Mouse (Mus musculus): ENCODE results near the gene Scgb1a1.
A peak's percentile ranks its signal among the peaks of the same experiment; 100 is the strongest.
"Not testable (repeated sequence)": the region's sequence is repeated elsewhere in the genome, so short reads cannot be mapped to it uniquely, and the experiment has no call there.

The Scgb1a1 gene

DNA sequence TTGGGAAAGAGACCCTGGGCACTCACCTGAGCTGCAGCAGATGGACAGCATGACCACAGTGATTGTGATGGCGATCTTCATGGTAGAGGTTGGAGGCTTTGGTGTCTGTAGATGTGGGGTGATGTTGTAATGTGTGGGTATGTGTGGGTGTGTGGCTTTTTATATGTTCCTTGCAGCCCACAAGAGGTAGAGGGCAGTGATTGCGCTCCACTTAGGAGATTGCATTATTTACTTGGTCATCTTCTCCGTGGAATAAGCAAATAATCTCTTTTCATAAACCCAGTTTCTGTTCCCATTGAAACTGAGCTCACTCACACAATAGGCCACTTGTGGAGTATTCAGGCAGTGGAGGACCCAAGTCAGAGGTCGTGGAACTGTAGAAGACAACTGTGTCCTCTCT is at the start of gene Scgb1a1:
Gene Scgb1a1 (minus strand): TSS at position 138 of the 400 bp plus-strand sequence.
- DNase-seq (ENCODE audit: low spot score in 2 of 2): no peak

- DNase-seq (ENCODE audit: low spot score in 2 of 2): no peak
Measured at GRCm38 (mm10) chr19:9137159-9137558, 49.4 kb upstream of the Scgb1a1 start.

DNA sequence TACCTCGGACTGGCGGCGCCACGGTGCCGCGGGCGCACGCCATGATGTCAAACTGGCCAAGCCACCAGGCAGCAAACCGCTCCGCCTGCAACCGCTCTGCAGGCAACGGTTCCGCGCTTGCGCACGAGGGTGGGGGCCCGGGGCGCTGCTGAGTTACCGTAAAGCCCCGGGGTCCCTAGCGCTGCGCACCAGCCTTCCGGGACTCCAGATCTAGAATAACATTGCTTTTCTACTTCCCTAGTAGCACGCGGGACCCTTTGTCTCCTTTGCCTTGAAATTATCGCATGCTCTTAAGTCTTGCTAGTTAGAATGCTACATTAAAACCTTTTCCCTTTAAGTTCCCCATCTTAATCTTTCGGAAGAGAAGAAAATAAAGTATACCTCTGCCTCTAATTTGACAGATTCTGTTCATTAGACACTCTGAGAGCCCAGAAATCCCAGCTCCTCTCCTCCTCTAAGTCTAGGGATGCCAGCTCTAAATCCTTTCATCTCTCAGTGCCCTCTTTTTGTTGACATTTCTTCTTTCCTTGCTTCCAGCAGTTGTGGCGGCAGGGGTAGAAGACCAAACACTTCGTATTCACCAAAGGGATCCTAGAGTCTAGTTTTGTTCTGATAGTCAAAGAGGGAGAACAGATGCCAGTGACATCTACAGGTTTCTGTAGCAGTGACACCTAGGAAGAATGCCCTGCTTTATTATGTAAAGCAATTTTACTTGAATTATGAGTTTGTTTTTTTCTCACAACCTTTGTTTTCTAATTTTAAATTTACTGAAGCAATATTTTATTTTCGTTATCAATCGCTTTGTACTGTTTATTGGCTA is 48.0 kb upstream of the Scgb1a1 start, which contains the start of gene Asrgl1:
Gene Asrgl1 (minus strand): TSS at position 125 of the 820 bp plus-strand sequence.
- peak; percentile 77 to 89 for DNase-seq (ENCODE audit: low spot score in 2 of 2)

GRCm38 (mm10) chr19:9134746-9135511 is 47.2 kb upstream of the Scgb1a1 start:
- DNase-seq (ENCODE audit: low spot score in 2 of 2): peak in 1 of 2 experiments; percentile 34

DNA sequence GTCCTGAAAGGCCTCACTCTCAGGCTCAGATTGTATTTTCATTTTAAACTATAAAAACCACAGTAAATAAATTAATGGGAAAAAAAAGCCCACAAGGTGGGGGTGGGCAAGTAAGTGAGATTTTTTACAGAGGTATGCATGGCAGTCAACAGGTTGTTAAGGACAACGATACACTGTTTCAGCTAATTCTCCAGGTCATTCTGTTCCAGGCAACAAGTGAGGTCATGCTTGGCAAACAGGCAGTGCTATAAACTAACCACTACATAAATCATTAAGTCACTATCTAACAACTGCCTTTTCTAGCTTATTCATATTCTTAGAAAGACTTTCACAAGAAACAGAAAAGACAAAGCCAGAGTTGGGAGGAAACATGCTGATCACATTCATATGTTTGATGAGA is 42.2 kb upstream of the Scgb1a1 start:
- DNase-seq (ENCODE audit: low spot score in 2 of 2): no peak

- DNase-seq (ENCODE audit: low spot score in 2 of 2): no peak
Measured at GRCm38 (mm10) chr19:9128499-9129194, 40.9 kb upstream of the Scgb1a1 start.

DNA sequence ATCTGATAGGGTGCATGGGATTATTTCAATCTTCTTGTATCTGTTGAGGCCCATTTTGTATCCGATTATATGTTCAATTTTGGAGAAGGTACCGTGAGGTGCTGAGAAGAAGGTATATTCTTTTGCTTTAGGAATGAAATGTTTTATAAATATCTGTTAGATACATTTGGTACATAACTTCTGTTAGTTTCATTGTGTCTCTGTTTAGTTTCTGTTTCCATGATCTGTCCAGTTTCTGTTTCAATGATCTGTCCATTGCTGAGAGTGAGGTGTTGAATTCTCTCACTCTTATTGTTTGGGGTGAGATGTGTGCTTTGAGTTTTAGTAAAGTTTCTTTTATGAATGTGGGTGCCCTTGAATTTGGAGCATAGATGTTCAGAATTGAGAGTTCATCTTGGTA is 36.2 kb upstream of the Scgb1a1 start:
- not testable (repeated sequence) for DNase-seq (ENCODE audit: low spot score in 2 of 2)

DNA sequence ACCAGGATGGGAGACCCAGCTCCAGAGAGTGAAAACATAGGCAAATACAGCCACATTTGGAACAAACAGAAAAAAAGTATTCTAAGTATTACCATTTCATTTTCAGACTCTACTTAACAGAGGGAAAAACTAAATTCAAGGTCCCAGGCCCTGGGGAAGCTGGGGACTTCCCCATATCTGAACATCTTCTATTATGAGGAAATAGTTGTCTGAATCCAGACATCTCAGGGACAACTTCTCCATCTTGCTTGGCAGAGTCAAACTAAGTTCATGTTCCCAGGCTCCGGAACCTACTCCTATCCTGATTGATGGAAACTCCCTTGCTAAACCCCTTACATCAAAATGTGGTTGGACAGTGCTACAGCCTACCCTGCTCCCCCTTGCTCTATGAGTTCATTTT is 34.6 kb upstream of the Scgb1a1 start:
- DNase-seq (ENCODE audit: low spot score in 2 of 2): no peak

- DNase-seq (ENCODE audit: low spot score in 2 of 2): no peak
Measured at GRCm38 (mm10) chr19:9119655-9120425, 32.1 kb upstream of the Scgb1a1 start.

GRCm38 (mm10) chr19:9117275-9117674 is 29.5 kb upstream of the Scgb1a1 start:
- DNase-seq (ENCODE audit: low spot score in 2 of 2): no peak

DNA sequence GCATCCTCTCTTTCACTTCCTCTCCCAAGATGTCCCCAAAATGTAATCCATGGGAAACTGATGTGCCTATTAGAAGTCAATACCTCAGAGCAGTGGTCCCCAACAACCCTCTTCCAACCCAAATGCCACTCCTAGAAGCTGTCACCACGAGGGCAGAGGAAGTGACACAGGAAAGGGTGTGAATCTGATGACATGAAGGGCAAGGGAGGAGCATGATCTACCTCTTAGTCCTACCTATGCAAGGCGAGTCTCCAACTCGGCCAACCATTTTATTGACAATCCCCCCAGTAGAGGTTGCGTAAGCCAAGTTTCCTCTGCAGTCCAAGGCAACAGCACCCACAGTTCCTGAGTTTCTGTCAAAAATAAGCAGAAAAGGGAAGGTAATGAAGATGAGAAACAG is 28.5 kb upstream of the Scgb1a1 start:
- DNase-seq (ENCODE audit: low spot score in 2 of 2): no peak

GRCm38 (mm10) chr19:9112043-9112442 is 24.3 kb upstream of the Scgb1a1 start:
- DNase-seq (ENCODE audit: low spot score in 2 of 2): no peak

GRCm38 (mm10) chr19:9110182-9110869 is 22.6 kb upstream of the Scgb1a1 start:
- DNase-seq (ENCODE audit: low spot score in 2 of 2): peak in 1 of 2 experiments; percentile 21

DNA sequence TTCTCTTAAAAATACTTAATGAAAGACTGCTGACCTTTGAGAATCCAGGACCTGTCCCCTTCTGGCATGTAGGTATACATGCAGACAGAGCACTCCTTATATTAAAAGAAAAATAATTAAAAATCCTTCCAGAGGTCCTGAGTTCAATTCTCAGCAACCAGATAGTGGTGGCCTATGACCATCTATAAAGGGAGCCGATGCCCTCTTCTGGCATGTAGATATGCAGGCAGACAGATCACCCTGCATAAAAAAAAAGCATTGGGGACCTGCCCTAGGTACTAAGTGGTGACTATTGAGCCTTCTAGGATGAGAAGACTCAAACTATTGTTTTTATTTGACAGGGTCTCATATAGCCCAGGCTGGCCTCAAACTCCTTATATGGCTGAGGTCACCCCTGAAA is 20.8 kb upstream of the Scgb1a1 start:
- DNase-seq (ENCODE audit: low spot score in 2 of 2): no peak

- DNase-seq (ENCODE audit: low spot score in 2 of 2): no peak
Measured at GRCm38 (mm10) chr19:9107379-9107755, 19.6 kb upstream of the Scgb1a1 start.

GRCm38 (mm10) chr19:9106751-9107378 is 19.1 kb upstream of the Scgb1a1 start:
- DNase-seq (ENCODE audit: low spot score in 2 of 2): no peak

DNA sequence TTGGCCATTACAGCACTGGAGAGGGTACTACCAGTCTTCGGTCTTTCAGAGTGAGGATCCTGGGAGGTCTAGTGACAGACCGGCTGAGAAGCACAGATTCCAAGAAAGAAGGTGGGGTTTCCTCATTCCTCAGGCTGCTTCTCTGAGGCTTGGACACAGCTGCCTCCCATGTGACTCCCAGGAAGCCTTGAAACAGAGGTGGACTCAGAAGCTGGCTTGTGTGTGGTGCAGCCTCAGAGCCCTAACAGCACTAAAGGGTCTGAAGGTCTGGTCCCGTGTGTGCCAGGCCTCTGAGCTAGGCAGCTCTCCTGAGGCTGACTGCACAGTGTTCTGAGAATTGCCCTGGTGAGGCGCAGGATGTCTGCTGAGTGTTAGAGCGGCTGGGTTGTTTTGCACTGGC is 18.3 kb upstream of the Scgb1a1 start:
- no peak for DNase-seq (ENCODE audit: low spot score in 2 of 2)

DNA sequence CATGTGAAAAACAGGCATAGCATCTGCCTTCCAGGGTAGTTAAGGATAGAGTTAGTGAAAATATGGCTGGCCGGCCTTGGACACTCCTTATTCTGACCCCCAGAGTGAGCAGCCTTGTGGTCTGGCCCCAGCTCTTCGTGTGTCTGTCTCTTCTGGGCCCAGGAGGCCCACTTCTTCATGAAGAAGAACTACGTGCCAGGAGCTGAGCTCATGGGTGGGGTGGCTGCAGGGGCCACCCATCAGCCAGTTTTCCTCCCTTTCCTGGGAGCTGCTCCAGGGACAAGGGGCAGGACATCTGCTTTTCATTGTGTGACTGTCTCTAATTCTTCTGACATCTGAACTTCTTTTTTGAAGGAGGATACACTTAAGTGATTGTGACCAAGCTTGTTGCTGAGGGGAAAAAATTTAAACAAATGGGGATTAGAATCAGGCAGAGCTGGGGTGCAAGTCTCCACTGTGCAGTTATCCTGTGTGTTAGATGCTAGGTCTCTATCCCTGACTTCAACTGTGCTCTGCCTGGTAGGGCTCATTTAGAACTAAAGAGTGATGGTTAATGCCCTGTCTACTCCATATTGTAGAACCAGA is 17.4 kb upstream of the Scgb1a1 start:
- DNase-seq (ENCODE audit: low spot score in 2 of 2): no peak

DNA sequence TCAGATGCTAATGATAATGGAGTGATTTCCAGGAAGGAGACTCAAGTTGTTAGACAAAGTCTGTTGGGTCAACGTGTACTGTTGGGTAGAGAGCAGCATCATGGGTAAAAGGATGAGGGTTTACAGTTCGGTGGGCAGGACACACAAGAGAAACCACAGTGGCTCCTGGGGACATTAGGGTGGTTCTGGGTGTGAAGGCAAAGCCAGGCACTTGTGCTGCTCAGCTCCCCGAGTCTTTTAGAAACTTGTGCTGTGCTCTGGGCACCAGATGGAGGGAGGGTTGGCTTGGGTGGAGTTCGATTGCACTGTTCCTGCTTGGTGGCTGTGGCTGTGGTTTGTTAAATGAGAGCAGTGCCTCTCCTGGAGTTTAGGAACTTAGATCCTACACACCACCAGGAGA is 16.2 kb upstream of the Scgb1a1 start:
- DNase-seq (ENCODE audit: low spot score in 2 of 2): no peak

- DNase-seq (ENCODE audit: low spot score in 2 of 2): no peak
Measured at GRCm38 (mm10) chr19:9101062-9101457, 13.3 kb upstream of the Scgb1a1 start.

All from cerebellum, postnatal 4 days (tissue).